Mouse (Mus musculus) kidney, embryonic 14.5 days (tissue): ENCODE measurements around the gene Pcdh9. TPM values are rescaled to one million over a fixed set of nuclear protein-coding genes. Genes with fewer than 3 reads are reported as not detected.

Source experiments
- ATAC-seq: fragments of 200-750 bp; cut with Nextera tagmentation; 2 replicates; pipeline ENCODE4 v1.8.0; 2017; ENCODE audit warnings: moderate number of reproducible peaks, mild to moderate bottlenecking, moderate TSS enrichment, moderate library complexity; ENCODE audit not compliant: low FRiP score, low TSS enrichment
- H3K27ac ChIP-seq: fragments of 300-500 bp; sonication (generic); 2 replicates; pipeline ENCODE4 v1.5.1; 2014; ENCODE audit warnings: low read depth, mild to moderate bottlenecking, low read length, moderate library complexity, mixed read lengths
- H3K27me3 ChIP-seq: fragments of 300-500 bp; sonication (generic); 2 replicates; pipeline ENCODE4 v1.6.1; 2014; ENCODE audit warnings: mild to moderate bottlenecking, low read length; ENCODE audit not compliant: control insufficient read depth, insufficient read depth
- H3K36me3 ChIP-seq: fragments of 300-500 bp; sonication (generic); 2 replicates; pipeline ENCODE4 v1.6.1; 2014; ENCODE audit warnings: low read length, mixed read lengths; ENCODE audit not compliant: control insufficient read depth, insufficient read depth
- H3K4me1 ChIP-seq: fragments of 300-500 bp; sonication (generic); 2 replicates; pipeline ENCODE4 v1.6.1; 2014; ENCODE audit warnings: low read length, mixed read lengths; ENCODE audit not compliant: control insufficient read depth, insufficient read depth
- H3K4me2 ChIP-seq: fragments of 300-500 bp; sonication (generic); replicated peaks from 2 replicates; pipeline ENCODE4 v1.6.1; 2014; ENCODE audit warnings: low read depth, mild to moderate bottlenecking, low read length
- H3K4me3 ChIP-seq: fragments of 300-500 bp; sonication (generic); 2 replicates; pipeline ENCODE4 v1.5.1; 2014; ENCODE audit warnings: mild to moderate bottlenecking, low read length
- H3K9ac ChIP-seq: fragments of 300-500 bp; sonication (generic); 2 replicates; pipeline ENCODE4 v1.6.1; 2014; ENCODE audit warnings: low read depth, mild to moderate bottlenecking, low read length, moderate library complexity
- H3K9me3 ChIP-seq: fragments of 300-500 bp; sonication (generic); 2 replicates; pipeline ENCODE4 v1.6.1; 2016; ENCODE audit warnings: low read length; ENCODE audit not compliant: control insufficient read depth
- WGBS: fragments of 180-500 bp; shearing (Covaris S2); extraction: QIAGEN DNeasy Blood & Tissue Kit; methylation state at CpG from one replicate; pipeline ENCODE4 v1.1.7; 2014; 5-methylcytosine and 5-hydroxymethylcytosine counted together
- polyA plus RNA-seq: library from polyadenylated mRNA; unstranded; fragments of >200 nt; fragmentation: Nextera tagmentation; extraction: Ambion mirVana; gene quantifications from 2 replicates; pipeline ENCODE4 v1.2.1, GENCODE M21; 2014

Pcdh9 gene
- polyA plus RNA-seq, 1 experiment from 2014 or later, result 17.7 TPM

DNA sequence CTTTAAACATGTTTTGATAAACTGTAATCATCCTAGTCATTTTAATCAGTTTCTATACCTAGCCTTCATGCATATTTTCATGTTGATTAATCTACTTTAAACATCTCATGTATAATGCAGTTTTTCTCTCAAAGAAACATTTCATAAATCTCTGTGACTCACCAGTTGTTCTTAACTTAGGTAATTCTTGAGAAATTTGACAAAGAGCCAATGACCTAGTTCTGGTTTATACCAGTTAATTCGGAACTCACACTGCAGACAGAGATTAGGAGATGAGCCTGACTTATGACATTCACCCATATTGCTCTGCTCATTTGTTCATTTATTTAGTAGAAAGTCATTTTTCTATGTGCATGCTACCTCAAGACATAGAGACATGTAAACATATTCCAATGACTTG, 328.9 kb downstream of the Pcdh9 start:
- ATAC-seq, result no peak
- Histone ChIP-seq H3K36me3 (no peaks in the 10 kb centered on the region), H3K4me3 (no peak overlapping the region), H3K27ac (no peak overlapping the region), H3K9me3 (no peaks in the 10 kb centered on the region), H3K4me2 (no peak overlapping the region), H3K4me1 (no peaks in the 10 kb centered on the region), H3K27me3 (no peaks in the 10 kb centered on the region), H3K9ac (no peak overlapping the region)
- 88% methylated on average over 1 of the region's 1 CpGs for WGBS

- Histone ChIP-seq H3K9me3 (no peaks in the 10 kb centered on the region), H3K4me3 (no peak overlapping the region), H3K27ac (no peak overlapping the region), H3K4me1 (no peaks in the 10 kb centered on the region), H3K4me2 (no peak overlapping the region), H3K9ac (no peak overlapping the region), H3K36me3 (no peaks in the 10 kb centered on the region), H3K27me3 (no peaks in the 10 kb centered on the region)
- 78% methylated on average over 3 of the region's 3 CpGs for WGBS
- ATAC-seq, result no peak
These were observed 336.7 kb downstream of the Pcdh9 start for GRCm38 (mm10) chr14:93553771-93554170.

GRCm38 (mm10) chr14:93545575-93545974, 344.9 kb downstream of the Pcdh9 start:
- 78% methylated on average over 6 of the region's 6 CpGs for WGBS

DNA sequence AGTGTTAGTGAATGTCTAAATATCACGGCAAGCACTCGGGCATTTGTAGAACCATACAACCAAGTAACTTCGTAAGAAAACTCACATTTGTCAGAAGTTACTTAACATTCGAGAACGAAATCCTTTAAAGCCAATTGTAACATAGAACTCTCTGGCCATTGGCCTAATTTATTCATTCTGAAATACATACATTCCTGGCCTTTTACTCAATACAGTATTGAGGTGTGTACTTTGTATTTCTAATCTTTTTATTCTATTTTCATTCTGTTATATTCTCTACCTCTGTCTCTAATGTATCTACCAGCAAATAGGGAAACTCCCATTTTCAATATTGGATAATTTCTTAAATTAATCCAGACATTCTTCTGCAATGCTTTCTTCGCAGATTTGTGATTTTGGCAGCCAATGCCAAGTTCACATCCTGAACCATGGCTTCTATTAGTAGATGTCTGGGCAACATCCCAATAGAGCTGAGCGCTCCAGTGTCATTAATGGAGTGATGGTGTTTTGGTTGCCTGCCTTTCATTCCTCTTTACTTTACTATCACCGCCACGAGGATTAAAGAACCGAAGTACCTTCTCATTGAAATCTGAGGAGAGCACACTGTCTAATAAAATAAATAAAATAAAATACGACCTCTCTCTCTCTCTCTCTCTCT, 346.4 kb downstream of the Pcdh9 start:
- no peak for ATAC-seq
- Histone ChIP-seq H3K9ac (no peak overlapping the region), H3K9me3 (no peaks in the 10 kb centered on the region), H3K36me3 (no peaks in the 10 kb centered on the region), H3K4me1 (no peaks in the 10 kb centered on the region), H3K27me3 (no peaks in the 10 kb centered on the region), H3K4me3 (no peak overlapping the region), H3K27ac (no peak overlapping the region), H3K4me2 (no peak overlapping the region)
- 82% methylated on average over 11 of the region's 11 CpGs for WGBS

More at GRCm38 (mm10) chr14:93545575-93545974, 344.9 kb downstream of the Pcdh9 start:
- H3K9ac ChIP-seq, result no peak overlapping the region
- no peak for ATAC-seq
- no peaks in the 10 kb centered on the region for H3K9me3 ChIP-seq
- no peak overlapping the region for H3K4me3 ChIP-seq
- H3K4me1 ChIP-seq, result no peaks in the 10 kb centered on the region
- H3K27ac ChIP-seq, result no peak overlapping the region
- no peaks in the 10 kb centered on the region for H3K27me3 ChIP-seq
- H3K36me3 ChIP-seq, result no peaks in the 10 kb centered on the region
- H3K4me2 ChIP-seq, result no peak overlapping the region

GRCm38 (mm10) chr14:93543561-93543960, 346.9 kb downstream of the Pcdh9 start:
- Histone ChIP-seq H3K9ac (no peak overlapping the region), H3K4me1 (no peaks in the 10 kb centered on the region), H3K36me3 (no peaks in the 10 kb centered on the region), H3K27me3 (no peaks in the 10 kb centered on the region), H3K4me2 (no peak overlapping the region), H3K4me3 (no peak overlapping the region), H3K27ac (no peak overlapping the region), H3K9me3 (no peaks in the 10 kb centered on the region)
- no peak for ATAC-seq
- 85% methylated on average over 3 of the region's 3 CpGs for WGBS

- no peak for ATAC-seq
- H3K27me3 ChIP-seq, result no peaks in the 10 kb centered on the region
- H3K4me1 ChIP-seq, result no peaks in the 10 kb centered on the region
- WGBS, result 73% methylated on average over 4 of the region's 4 CpGs
- H3K4me3 ChIP-seq, result no peak overlapping the region
- no peaks in the 10 kb centered on the region for H3K9me3 ChIP-seq
- no peak overlapping the region for H3K27ac ChIP-seq
- H3K9ac ChIP-seq, result no peak overlapping the region
- no peaks in the 10 kb centered on the region for H3K36me3 ChIP-seq
- H3K4me2 ChIP-seq, result no peak overlapping the region
These were observed 355.6 kb downstream of the Pcdh9 start for GRCm38 (mm10) chr14:93534928-93535327.

GRCm38 (mm10) chr14:93523430-93523829, 367.0 kb downstream of the Pcdh9 start:
- Histone ChIP-seq H3K4me3 (no peak overlapping the region), H3K9me3 (no peaks in the 10 kb centered on the region), H3K4me2 (no peak overlapping the region), H3K36me3 (no peaks in the 10 kb centered on the region), H3K4me1 (no peaks in the 10 kb centered on the region; the same call in 1 of the 2 replicates), H3K9ac (no peak overlapping the region), H3K27ac (no peak overlapping the region), H3K27me3 (no peaks in the 10 kb centered on the region)
- WGBS, result 57% methylated on average over 8 of the region's 8 CpGs
- peak; percentile 75; the same call in 1 of the 2 replicates for ATAC-seq

DNA sequence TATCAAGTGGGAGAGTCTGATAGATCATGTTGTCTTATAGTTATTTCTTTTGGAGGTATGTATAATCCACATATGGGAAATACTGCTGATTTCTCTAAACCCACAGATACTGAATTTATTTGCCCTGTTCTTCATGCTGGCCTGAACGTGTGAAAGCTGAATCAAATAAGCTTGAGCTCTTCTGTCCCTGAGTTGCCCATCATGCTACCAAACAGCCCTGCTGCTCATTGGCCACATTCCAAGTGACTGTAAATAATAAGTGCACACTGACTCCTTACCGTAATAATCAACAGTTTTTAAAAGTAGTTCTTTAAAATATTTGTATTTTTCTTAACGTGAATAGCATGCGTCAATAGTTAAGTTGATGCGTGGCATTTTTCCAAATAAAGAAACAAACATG, 370.3 kb downstream of the Pcdh9 start:
- Histone ChIP-seq H3K4me2 (no peak overlapping the region), H3K36me3 (no peaks in the 10 kb centered on the region), H3K27ac (no peak overlapping the region), H3K27me3 (no peaks in the 10 kb centered on the region), H3K4me3 (no peak overlapping the region), H3K9me3 (no peaks in the 10 kb centered on the region), H3K9ac (no peak overlapping the region), H3K4me1 (no peaks in the 10 kb centered on the region; the same call in 1 of the 2 replicates)
- 70% methylated on average over 5 of the region's 5 CpGs for WGBS
- ATAC-seq, result no peak

DNA sequence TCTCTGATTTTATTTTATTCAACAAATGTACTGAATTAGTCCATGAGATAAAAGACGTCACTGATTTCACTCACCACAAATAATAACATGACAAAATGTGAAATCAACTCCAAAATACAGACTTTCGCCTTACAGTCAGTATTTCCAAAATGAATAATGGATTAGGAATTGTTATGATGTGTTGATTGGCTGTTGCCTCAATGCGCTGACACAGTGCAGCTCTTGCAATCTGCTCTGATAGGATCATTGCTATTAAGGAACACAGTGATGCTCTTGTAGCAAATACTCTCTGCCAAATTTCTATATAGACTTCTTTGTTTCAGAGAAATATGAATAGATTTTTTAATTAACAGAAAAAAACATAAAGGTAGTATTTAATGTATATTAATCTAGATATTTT, 373.8 kb downstream of the Pcdh9 start:
- 92% methylated on average over 3 of the region's 3 CpGs for WGBS
- Histone ChIP-seq H3K36me3 (no peaks in the 10 kb centered on the region), H3K4me2 (no peak overlapping the region), H3K9ac (no peak overlapping the region), H3K27me3 (no peaks in the 10 kb centered on the region), H3K9me3 (no peaks in the 10 kb centered on the region), H3K4me3 (no peak overlapping the region), H3K4me1 (no peaks in the 10 kb centered on the region), H3K27ac (no peak overlapping the region)
- no peak for ATAC-seq
